Comparison of ENCODE assay signal across 8 mouse cellular contexts in the genomic region with DNA sequence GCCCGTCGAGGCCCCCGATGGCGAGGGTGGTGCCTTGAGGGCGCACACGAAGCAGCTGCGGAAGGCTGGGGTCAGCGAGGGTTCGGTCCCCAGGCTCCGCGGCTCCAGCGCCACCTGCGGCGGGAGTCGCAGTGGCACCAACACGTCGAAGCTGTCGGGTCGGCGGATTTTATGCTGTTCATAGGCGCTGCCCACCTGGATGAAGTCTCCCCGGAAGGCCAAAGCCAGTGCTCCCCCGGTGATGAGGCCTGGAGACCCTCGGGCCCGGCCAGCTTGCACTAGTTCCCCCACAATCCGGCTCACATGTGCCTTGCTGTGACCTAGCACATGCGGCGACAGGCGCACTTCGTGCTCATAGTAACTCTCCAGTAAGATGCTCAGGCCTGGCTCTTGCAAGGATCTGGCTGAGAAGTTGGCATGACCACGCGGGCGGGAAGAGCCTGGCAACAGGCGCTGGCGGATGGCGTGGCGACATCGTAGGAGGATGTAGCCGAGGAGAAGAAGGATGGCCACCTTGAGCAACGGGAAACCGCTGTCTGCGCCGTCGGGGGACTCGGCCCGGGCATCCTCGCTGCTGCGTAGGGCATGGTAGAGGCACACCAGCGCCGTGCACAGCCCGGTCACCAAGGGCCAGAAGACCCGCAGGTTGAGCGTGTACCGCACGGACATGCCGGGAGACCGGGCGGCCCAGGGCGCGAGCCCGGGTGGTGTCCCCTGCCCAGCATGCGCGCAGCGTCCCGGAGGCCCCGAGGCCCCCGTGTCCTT. TPM values are rescaled to one million over a fixed set of nuclear protein-coding genes. Genes with fewer than 3 reads are reported as not detected.
DNase-seq lines count a peak whose midpoint lies in the region; ATAC-seq and TF ChIP-seq lines count a peak whose summit lies in the region.

No protein-coding gene starts in this region.

- H3K9ac ChIP-seq in neural tube, embryonic 11.5 days (ENCODE audit: low read length): peak overlapping the region; percentile 82
- H3K9ac ChIP-seq in intestine, embryonic 16.5 days (ENCODE audit: low read depth, low read length): peak overlapping the region; percentile 99
- peak overlapping the region; percentile 89 for H3K9ac ChIP-seq in stomach, embryonic 14.5 days (replicated peaks; ENCODE audit: low read depth, low read length)

- no peaks in the 10 kb centered on the region; the same call in 1 of the 2 replicates for H3K36me3 ChIP-seq in neural tube, embryonic 11.5 days (ENCODE audit: control insufficient read depth, insufficient read depth, low read length)
- no peaks in the 10 kb centered on the region for H3K36me3 ChIP-seq in intestine, embryonic 16.5 days (ENCODE audit: control insufficient read depth, insufficient read depth, low read length)
- H3K36me3 ChIP-seq in stomach, embryonic 14.5 days (ENCODE audit: control insufficient read depth, insufficient read depth, low read length): peaks cover 4% of the 10 kb centered on the region; the same call in 1 of the 2 replicates

- no peak; the same call in 1 of the 2 replicates for TF ChIP-seq POLR2A in bone marrow, adult 2 months (IDR thresholded peaks at IDR 0.05; ENCODE audit: borderline replicate concordance, control insufficient read depth, low read depth, low read length)

- peaks cover 28% of the 10 kb centered on the region for H3K27me3 ChIP-seq in neural tube, embryonic 11.5 days (ENCODE audit: control insufficient read depth, insufficient read depth, low read length)
- H3K27me3 ChIP-seq in intestine, embryonic 16.5 days (replicated peaks; ENCODE audit: control insufficient read depth, insufficient read depth, low read length): no peaks in the 10 kb centered on the region
- no peaks in the 10 kb centered on the region for H3K27me3 ChIP-seq in stomach, embryonic 14.5 days (ENCODE audit: control insufficient read depth, insufficient read depth, low read length)

- peaks cover 3% of the 10 kb centered on the region; the same call in 1 of the 2 replicates for H3K4me1 ChIP-seq in neural tube, embryonic 11.5 days (ENCODE audit: control insufficient read depth, insufficient read depth, low read length)
- peaks cover 8% of the 10 kb centered on the region for H3K4me1 ChIP-seq in bone marrow, adult 2 months (ENCODE audit: control insufficient read depth, insufficient read depth, low read length)
- peaks cover 33% of the 10 kb centered on the region for H3K4me1 ChIP-seq in intestine, embryonic 16.5 days (ENCODE audit: control insufficient read depth, insufficient read depth, low read length)
- peaks cover 33% of the 10 kb centered on the region for H3K4me1 ChIP-seq in stomach, embryonic 14.5 days (ENCODE audit: control insufficient read depth, insufficient read depth, low read length)

- peak overlapping the region; percentile 74 for H3K4me2 ChIP-seq in neural tube, embryonic 11.5 days (ENCODE audit: low read depth)
- peak overlapping the region; percentile 80 for H3K4me2 ChIP-seq in intestine, embryonic 16.5 days (ENCODE audit: low read depth, low read length)
- H3K4me2 ChIP-seq in stomach, embryonic 14.5 days (replicated peaks; ENCODE audit: low read depth, low read length): peak overlapping the region; percentile 65

- DNase-seq in neural tube, embryonic 11.5 days (ENCODE audit: low spot score): peak; percentile 51
- no peak for DNase-seq in neural tube, embryonic 10.5 days (ENCODE audit: extremely low spot score, low spot score)
- peak; percentile 40 for DNase-seq in gastrocnemius, postnatal 10 days
- peak; percentile 59 for DNase-seq in lung, postnatal 36 days
- DNase-seq in left cerebral cortex, adult 8-10 months (ENCODE audit: low spot score in 2 of 2): no peak

- no peak overlapping the region for H3K27ac ChIP-seq in neural tube, embryonic 11.5 days (ENCODE audit: low read depth, low read length)
- peak overlapping the region; percentile 94 for H3K27ac ChIP-seq in bone marrow, adult 2 months (ENCODE audit: control insufficient read depth, insufficient read depth, low read depth, low read length, poor library complexity)
- peak overlapping the region; percentile 93 for H3K27ac ChIP-seq in intestine, embryonic 16.5 days (ENCODE audit: low read length)
- H3K27ac ChIP-seq in stomach, embryonic 14.5 days (ENCODE audit: low read length): peak overlapping the region; percentile 90

- no peak for TF ChIP-seq CTCF in bone marrow, adult 2 months (IDR thresholded peaks at IDR 0.05; ENCODE audit: control insufficient read depth, insufficient read depth, low read length)

- H3K9me3 ChIP-seq in neural tube, embryonic 11.5 days (ENCODE audit: control insufficient read depth, low read length): no peaks in the 10 kb centered on the region
- no peaks in the 10 kb centered on the region for H3K9me3 ChIP-seq in intestine, embryonic 16.5 days (ENCODE audit: control insufficient read depth, low read length)
- H3K9me3 ChIP-seq in stomach, embryonic 14.5 days (ENCODE audit: control insufficient read depth, low read depth, low read length): no peaks in the 10 kb centered on the region

- ATAC-seq in neural tube, embryonic 11.5 days (ENCODE audit: insufficient read depth, low FRiP score, low TSS enrichment): peak; percentile 56
- ATAC-seq in intestine, embryonic 16.5 days: peak; percentile 53
- peak; percentile 33 for ATAC-seq in stomach, embryonic 14.5 days (ENCODE audit: insufficient number of reproducible peaks, insufficient read depth, low FRiP score, low read depth)

- peak overlapping the region; percentile 58 for H3K4me3 ChIP-seq in neural tube, embryonic 11.5 days (ENCODE audit: low read depth, low read length)
- peak overlapping the region; percentile 76 for H3K4me3 ChIP-seq in bone marrow, adult 2 months (replicated peaks; ENCODE audit: control insufficient read depth, low read depth, low read length)
- peak overlapping the region; percentile 82 for H3K4me3 ChIP-seq in intestine, embryonic 16.5 days (ENCODE audit: low read length)
- H3K4me3 ChIP-seq in stomach, embryonic 14.5 days (ENCODE audit: low read depth, low read length): peak overlapping the region; percentile 76

- WGBS in neural tube, embryonic 11.5 days: 2% methylated on average over 67 of the region's 67 CpGs
- WGBS in bone marrow, adult 2 months: 34% methylated on average over 67 of the region's 67 CpGs
- 8% methylated on average over 67 of the region's 67 CpGs for WGBS in intestine, embryonic 16.5 days
- 5% methylated on average over 56 of the region's 67 CpGs for WGBS in stomach, embryonic 14.5 days

RNA-seq across cellular contexts. Expression of gene Itpripl2, which starts 0.9 kb away (rescaled TPM):
- polyA plus RNA-seq in neural tube, embryonic 11.5 days (2014; fragmentation: Nextera tagmentation; extraction: Ambion mirVana): 1.1 and 1.4 TPM in 2 replicates
- polyA plus RNA-seq in bone marrow, adult 2 months (2011; ENCODE audit: insufficient read depth, insufficient read length, low replicate concordance, missing spikeins): 4.8 and 13.8 TPM in 2 replicates
- 10 to 100 TPM; 21.3 to 29.2 TPM for total RNA-seq in gastrocnemius, postnatal 10 days (2021)
- polyA plus RNA-seq in intestine, embryonic 16.5 days (2015; fragmentation: Nextera tagmentation; extraction: Ambion mirVana): 4.0 and 4.1 TPM in 2 replicates
- polyA plus RNA-seq in stomach, embryonic 14.5 days (2014; fragmentation: Nextera tagmentation; extraction: Ambion mirVana): 3.1 and 3.7 TPM in 2 replicates
- 1 to 10 TPM; 4.1 to 5.3 (median 4.7) TPM for total RNA-seq in left cerebral cortex, adult 8-10 months (2022)

RNA-seq across cellular contexts. Expression of gene Coq7, which starts 42.3 kb away (rescaled TPM):
- polyA plus RNA-seq in neural tube, embryonic 11.5 days (2014; fragmentation: Nextera tagmentation; extraction: Ambion mirVana): 118 and 127 TPM in 2 replicates
- polyA plus RNA-seq in bone marrow, adult 2 months (2011; ENCODE audit: insufficient read depth, insufficient read length, low replicate concordance, missing spikeins): 19.2 and 55.1 TPM in 2 replicates
- 10 to 100 TPM; 61.9 to 80.5 TPM for total RNA-seq in gastrocnemius, postnatal 10 days (2021)
- polyA plus RNA-seq in intestine, embryonic 16.5 days (2015; fragmentation: Nextera tagmentation; extraction: Ambion mirVana): 123 and 136 TPM in 2 replicates
- polyA plus RNA-seq in stomach, embryonic 14.5 days (2014; fragmentation: Nextera tagmentation; extraction: Ambion mirVana): 124 and 126 TPM in 2 replicates
- 10 to 100 TPM; 32.8 to 36.3 (median 34.3) TPM for total RNA-seq in left cerebral cortex, adult 8-10 months (2022)

RNA-seq across cellular contexts. Expression of gene Syt17, which starts 42.8 kb away (rescaled TPM):
- polyA plus RNA-seq in neural tube, embryonic 11.5 days (2014; fragmentation: Nextera tagmentation; extraction: Ambion mirVana): 7.8 and 8.0 TPM in 2 replicates
- 0.85 TPM in 1 of 2 replicates, not detected in the other for polyA plus RNA-seq in bone marrow, adult 2 months (2011; ENCODE audit: insufficient read depth, insufficient read length, low replicate concordance, missing spikeins)
- total RNA-seq in gastrocnemius, postnatal 10 days (2021): 1 to 10 TPM; 1.4 to 2.2 TPM
- polyA plus RNA-seq in intestine, embryonic 16.5 days (2015; fragmentation: Nextera tagmentation; extraction: Ambion mirVana): 4.6 and 5.1 TPM in 2 replicates
- 7.8 and 8.5 TPM in 2 replicates for polyA plus RNA-seq in stomach, embryonic 14.5 days (2014; fragmentation: Nextera tagmentation; extraction: Ambion mirVana)
- 10 to 100 TPM; 35.8 to 48.1 (median 41.5) TPM for total RNA-seq in left cerebral cortex, adult 8-10 months (2022)

Comparison
In these comparisons a context has a peak if more than half of its experiments do, and no peak if none do; other contexts are left out.
1. DNase-seq: peak in neural tube, embryonic 11.5 days (single experiment), gastrocnemius, postnatal 10 days (single experiment) and lung, postnatal 36 days (single experiment); none in neural tube, embryonic 10.5 days (single experiment) and left cerebral cortex, adult 8-10 months (0 of 2).
2. Peak in every context shown above with its lines, with median percentiles within 50 percentile points of each other: ATAC-seq, H3K4me2 ChIP-seq, H3K4me3 ChIP-seq and H3K9ac ChIP-seq.